Mouse (Mus musculus): ENCODE data around the gene Hist4h4. TPM values are rescaled to one million over a fixed set of nuclear protein-coding genes. Genes with fewer than 3 reads are reported as not detected.
A peak's percentile ranks its signal among the peaks of the same experiment; 100 is the strongest.

Hist4h4 gene
- total RNA-seq (2021): 1 to 10 TPM; 8.2 to 8.5 TPM

- peak; percentile 99 to 100 for DNase-seq
- intact Hi-C loops (cut with DNase I): loop anchor here (1.0 kb wide), 1 partner anchor 23 kb away; the partner anchor contains the start of gene BC049715
These were observed at the start of gene Hist4h4 for GRCm38 (mm10) chr6:136803739-136804633. Gene Hist4h4 (minus strand): TSS chr6:136804415.

GRCm38 (mm10) chr6:136852762-136853161 lies 48.5 kb upstream of the Hist4h4 start:
- DNase-seq: no peak
- intact Hi-C loops (cut with DNase I): loop anchor here (2.0 kb wide), 1 partner anchor 16 kb away; no protein-coding TSS in a partner anchor

GRCm38 (mm10) chr6:136852348-136852747 lies 48.1 kb upstream of the Hist4h4 start:
- intact Hi-C loops (cut with DNase I): loop anchor here (2.0 kb wide), 1 partner anchor 16 kb away; no protein-coding TSS in a partner anchor
- DNase-seq: no peak

- DNase-seq: no peak
- intact Hi-C loops (cut with DNase I): no loop called here
These were observed 46.1 kb upstream of the Hist4h4 start for GRCm38 (mm10) chr6:136850267-136850666.

- DNase-seq: no peak
- intact Hi-C loops (cut with DNase I): no loop called here
These were observed 44.8 kb upstream of the Hist4h4 start for GRCm38 (mm10) chr6:136848971-136849370.

GRCm38 (mm10) chr6:136848399-136848798 lies 44.2 kb upstream of the Hist4h4 start:
- intact Hi-C loops (cut with DNase I): no loop called here
- DNase-seq: no peak

GRCm38 (mm10) chr6:136847790-136848189 lies 43.6 kb upstream of the Hist4h4 start:
- intact Hi-C loops (cut with DNase I): no loop called here
- DNase-seq: peak; percentile 63 to 72

GRCm38 (mm10) chr6:136847267-136847666 lies 43.1 kb upstream of the Hist4h4 start:
- DNase-seq: no peak
- intact Hi-C loops (cut with DNase I): no loop called here

GRCm38 (mm10) chr6:136845706-136846480 lies 41.7 kb upstream of the Hist4h4 start:
- intact Hi-C loops (cut with DNase I): no loop called here
- DNase-seq: no peak

GRCm38 (mm10) chr6:136844903-136845302 lies 40.7 kb upstream of the Hist4h4 start:
- no peak for DNase-seq
- intact Hi-C loops (cut with DNase I): no loop called here

GRCm38 (mm10) chr6:136837323-136837722 lies 33.1 kb upstream of the Hist4h4 start:
- no peak for DNase-seq
- intact Hi-C loops (cut with DNase I): loop anchor here (2.0 kb wide), 1 partner anchor 15 kb away; no protein-coding TSS in a partner anchor

- no peak for DNase-seq
- intact Hi-C loops (cut with DNase I): no loop called here
These were observed 31.1 kb upstream of the Hist4h4 start, which contains the start of gene Smco3 for GRCm38 (mm10) chr6:136835352-136835751. Gene Smco3 (minus strand): TSS chr6:136835452.

- intact Hi-C loops (cut with DNase I): no loop called here
- no peak for DNase-seq
These were observed 27.5 kb upstream of the Hist4h4 start for GRCm38 (mm10) chr6:136831712-136832111.

GRCm38 (mm10) chr6:136828681-136829080 lies 24.5 kb upstream of the Hist4h4 start:
- intact Hi-C loops (cut with DNase I): loop anchor here (10.0 kb wide), 1 partner anchor 1904 kb away; the partner anchor contains the start of gene Cdkn1b
- no peak for DNase-seq

- intact Hi-C loops (cut with DNase I): loop anchor here (1.0 to 10.0 kb wide), 2 partner anchors 24 to 1903 kb away; partner anchors contain the start of genes Cdkn1b and Hist4h4
- peak; percentile 94 to 95 for DNase-seq
These were observed 23.8 kb upstream of the Hist4h4 start, which contains the start of gene Wbp11 for GRCm38 (mm10) chr6:136827881-136828561. Gene Wbp11 (minus strand): TSS chr6:136828233.

GRCm38 (mm10) chr6:136827516-136827880 lies 23.3 kb upstream of the Hist4h4 start, which contains the start of gene BC049715:
Gene BC049715 (plus strand): TSS chr6:136827626.
- intact Hi-C loops (cut with DNase I): loop anchor here (1.0 to 10.0 kb wide), 2 partner anchors 23 to 1903 kb away; partner anchors contain the start of genes Cdkn1b and Hist4h4
- no peak for DNase-seq

- DNase-seq: no peak
- intact Hi-C loops (cut with DNase I): loop anchor here (1.0 to 10.0 kb wide), 2 partner anchors 23 to 1902 kb away; partner anchors contain the start of genes Cdkn1b and Hist4h4
These were observed 22.9 kb upstream of the Hist4h4 start for GRCm38 (mm10) chr6:136827116-136827515.

GRCm38 (mm10) chr6:136824987-136825386 lies 20.8 kb upstream of the Hist4h4 start:
- intact Hi-C loops (cut with DNase I): loop anchor here (10.0 kb wide), 1 partner anchor 1900 kb away; the partner anchor contains the start of gene Cdkn1b
- DNase-seq: no peak

GRCm38 (mm10) chr6:136821086-136821485 lies 16.9 kb upstream of the Hist4h4 start:
- DNase-seq: no peak
- intact Hi-C loops (cut with DNase I): loop anchor here (10.0 kb wide), 1 partner anchor 1896 kb away; the partner anchor contains the start of gene Cdkn1b

GRCm38 (mm10) chr6:136820381-136820780 lies 16.2 kb upstream of the Hist4h4 start:
- intact Hi-C loops (cut with DNase I): loop anchor here (10.0 kb wide), 1 partner anchor 1896 kb away; the partner anchor contains the start of gene Cdkn1b
- no peak for DNase-seq

All from heart, postnatal 36 days (tissue).